Mouse (Mus musculus) myocyte (in vitro differentiated cells): ENCODE data around the gene Acoxl. TPM values are rescaled to one million over a fixed set of nuclear protein-coding genes. Genes with fewer than 3 reads are reported as not detected.

Source experiments
- H3K27me3 ChIP-seq: one replicate; pipeline ENCODE4 v1.6.1; 2011; ENCODE audit not compliant: control insufficient read depth, insufficient read depth, insufficient read length
- H3K36me3 ChIP-seq: one replicate; pipeline ENCODE4 v1.6.1; 2011; ENCODE audit not compliant: control insufficient read depth, insufficient read depth
- H3K4me2 ChIP-seq: one replicate; pipeline ENCODE4 v1.6.1; 2011; ENCODE audit warnings: low read depth, control low read depth
- H3K4me3 ChIP-seq: one replicate; pipeline ENCODE4 v1.5.1; 2011; ENCODE audit warnings: mild to moderate bottlenecking, control low read depth, moderate library complexity
- H3K79me2 ChIP-seq: one replicate; pipeline ENCODE4 v1.6.1; 2011; ENCODE audit not compliant: control insufficient read depth, insufficient read depth
- H3ac ChIP-seq: one replicate; pipeline ENCODE4 v1.6.1; 2011; ENCODE audit not compliant: control insufficient read depth, insufficient read length
- CEBPB ChIP-seq: IDR thresholded peaks from 2 replicates; pipeline ENCODE4 v1.6.1; 2011; ENCODE audit warnings: mild to moderate bottlenecking, moderate library complexity; ENCODE audit not compliant: poor library complexity, insufficient read depth, severe bottlenecking
- E2F4 ChIP-seq: IDR thresholded peaks from one replicate; pipeline ENCODE4 v1.6.1; 2011; ENCODE audit warnings: mild to moderate bottlenecking, control low read depth, moderate library complexity; ENCODE audit not compliant: insufficient read depth
- MAX ChIP-seq: IDR thresholded peaks from one replicate; pipeline ENCODE4 v1.6.1; 2011; ENCODE audit warnings: low read depth, mild to moderate bottlenecking, control low read depth
- MYOD1 ChIP-seq, 3 experiments: IDR thresholded peaks; one replicate each; pipeline ENCODE4 v1.6.1; 2011; ENCODE audit warnings: control low read depth in 2 of 3, low read depth in 2 of 3, mild to moderate bottlenecking in 2 of 3, moderate library complexity in 1 of 3; ENCODE audit not compliant: insufficient read length in 2 of 3, control insufficient read depth in 1 of 3
- MYOG ChIP-seq, 3 experiments: IDR thresholded peaks; one replicate each; pipeline ENCODE4 v1.6.1; 2011; ENCODE audit warnings: control low read depth in 2 of 3, low read depth in 2 of 3, mild to moderate bottlenecking in 2 of 3; ENCODE audit not compliant: insufficient read length in 2 of 3, control insufficient read depth in 1 of 3, insufficient read depth in 1 of 3
- POLR2A ChIP-seq: IDR thresholded peaks from one replicate; pipeline ENCODE4 v1.6.1; 2011; ENCODE audit warnings: low read depth, mild to moderate bottlenecking, control low read depth, moderate library complexity; ENCODE audit not compliant: insufficient read length
- POLR2AphosphoS2 ChIP-seq: IDR thresholded peaks from one replicate; pipeline ENCODE4 v1.6.1; 2011; ENCODE audit warnings: low read depth, control low read depth; ENCODE audit not compliant: insufficient read length
- REST ChIP-seq: IDR thresholded peaks from one replicate; pipeline ENCODE4 v1.6.1; 2011; ENCODE audit warnings: mild to moderate bottlenecking, control low read depth, moderate library complexity; ENCODE audit not compliant: insufficient read depth, insufficient read length
- SRF ChIP-seq: IDR thresholded peaks from one replicate; pipeline ENCODE4 v1.6.1; 2011; ENCODE audit warnings: low read depth; ENCODE audit not compliant: control insufficient read depth, insufficient read length
- TCF12 ChIP-seq: IDR thresholded peaks from one replicate; pipeline ENCODE4 v1.6.1; 2011; ENCODE audit warnings: mild to moderate bottlenecking, control low read depth; ENCODE audit not compliant: poor library complexity, insufficient read depth, severe bottlenecking
- TCF3 ChIP-seq: IDR thresholded peaks from one replicate; pipeline ENCODE4 v1.6.1; 2011; ENCODE audit warnings: low read depth, control low read depth; ENCODE audit not compliant: insufficient read length
- USF1 ChIP-seq: IDR thresholded peaks from one replicate; pipeline ENCODE4 v1.6.1; 2011; ENCODE audit warnings: low read depth, mild to moderate bottlenecking, control low read depth, moderate library complexity
- polyA plus RNA-seq: library from polyadenylated mRNA; unstranded; fragments of >200 nt; fragmentation: generic; extraction: Trizol; gene quantifications from one replicate; pipeline ENCODE4 v1.2.1, GENCODE M21; 2012; ENCODE audit warnings: missing spikeins

Gene Acoxl
- polyA plus RNA-seq, result 0.01 TPM

DNA sequence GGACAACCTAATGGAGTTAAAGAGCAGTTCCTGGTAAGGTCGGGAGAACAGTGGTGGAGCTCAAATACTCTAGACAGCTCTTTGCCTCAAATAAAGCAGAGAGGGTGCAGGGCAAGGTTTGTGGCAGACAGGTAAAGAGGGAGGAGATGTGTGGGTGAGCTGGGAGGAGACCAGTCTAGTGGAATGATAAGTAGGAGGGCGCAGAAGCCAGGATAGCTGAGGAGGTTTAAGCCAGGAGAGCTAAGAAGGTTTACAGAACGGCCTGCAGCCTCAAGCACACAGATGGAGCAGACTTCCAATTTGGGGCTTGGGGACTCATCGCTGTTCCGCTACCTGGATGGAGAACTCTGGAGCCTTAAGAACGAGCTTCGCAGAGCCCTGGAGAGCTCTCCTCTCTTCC is at the start of gene Acoxl:
Gene Acoxl (plus strand): TSS at position 301 of the 400 bp plus-strand sequence.
- Histone ChIP-seq H3K27me3 (peaks cover 27% of the 10 kb centered on the region), H3K36me3 (no peaks in the 10 kb centered on the region), H3K4me3 (no peak within 1 kb of the TSS), H3K79me2 (no peaks in the 10 kb centered on the region), H3K4me2 (no peak within 1 kb of the TSS), H3ac (no peak within 1 kb of the TSS)
- TF ChIP-seq POLR2AphosphoS2 (no peak), MYOD1 (IDR thresholded peaks at IDR 0.05; ENCODE audit: control insufficient read depth in 1 of 3, insufficient read length in 2 of 3, low read depth in 2 of 3) (no peak), E2F4 (no peak), USF1 (no peak), MYOG (IDR thresholded peaks at IDR 0.05; ENCODE audit: control insufficient read depth in 1 of 3, insufficient read depth in 1 of 3, insufficient read length in 2 of 3, low read depth in 2 of 3) (no peak), MAX (no peak), SRF (no peak), TCF12 (no peak), CEBPB (no peak), REST (no peak), TCF3 (no peak), POLR2A (no peak)

DNA sequence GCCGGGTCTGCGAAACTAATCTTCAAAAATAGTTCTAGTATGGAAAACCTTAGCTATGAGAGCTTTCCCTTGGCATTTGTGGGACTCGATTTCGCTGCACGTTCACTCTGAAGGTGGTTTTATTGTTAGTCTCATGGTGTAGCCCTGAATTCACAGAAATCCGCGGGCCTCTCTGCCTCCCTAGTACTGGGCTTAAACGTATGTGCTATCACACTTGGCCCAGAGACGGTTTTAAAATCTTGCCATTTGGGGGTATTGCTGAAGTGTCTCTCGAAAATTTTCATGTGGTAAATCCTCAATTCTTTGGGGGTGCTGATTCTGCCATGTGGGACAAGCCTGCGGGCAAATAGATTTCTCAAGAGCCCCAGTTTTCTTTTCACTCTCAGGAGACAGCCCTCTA is 49.5 kb upstream of the Acoxl start:
- TF ChIP-seq POLR2A, result no peak
- TF ChIP-seq MAX, result no peak
- TF ChIP-seq SRF, result no peak
- no peak for TF ChIP-seq REST
- TF ChIP-seq POLR2AphosphoS2, result no peak
- TF ChIP-seq USF1, result no peak
- TF ChIP-seq TCF12, result no peak
- no peak for TF ChIP-seq TCF3
- TF ChIP-seq CEBPB, result no peak
- TF ChIP-seq MYOD1 (IDR thresholded peaks at IDR 0.05; ENCODE audit: control insufficient read depth in 1 of 3, insufficient read length in 2 of 3, low read depth in 2 of 3), result no peak
- no peak for TF ChIP-seq MYOG (IDR thresholded peaks at IDR 0.05; ENCODE audit: control insufficient read depth in 1 of 3, insufficient read depth in 1 of 3, insufficient read length in 2 of 3, low read depth in 2 of 3)
- Histone ChIP-seq H3K79me2 (peaks cover 20% of the 10 kb centered on the region), H3ac (no peak overlapping the region), H3K4me3 (peak overlapping the region; percentile 68), H3K36me3 (no peaks in the 10 kb centered on the region), H3K27me3 (no peaks in the 10 kb centered on the region), H3K4me2 (peak overlapping the region; percentile 92)

DNA sequence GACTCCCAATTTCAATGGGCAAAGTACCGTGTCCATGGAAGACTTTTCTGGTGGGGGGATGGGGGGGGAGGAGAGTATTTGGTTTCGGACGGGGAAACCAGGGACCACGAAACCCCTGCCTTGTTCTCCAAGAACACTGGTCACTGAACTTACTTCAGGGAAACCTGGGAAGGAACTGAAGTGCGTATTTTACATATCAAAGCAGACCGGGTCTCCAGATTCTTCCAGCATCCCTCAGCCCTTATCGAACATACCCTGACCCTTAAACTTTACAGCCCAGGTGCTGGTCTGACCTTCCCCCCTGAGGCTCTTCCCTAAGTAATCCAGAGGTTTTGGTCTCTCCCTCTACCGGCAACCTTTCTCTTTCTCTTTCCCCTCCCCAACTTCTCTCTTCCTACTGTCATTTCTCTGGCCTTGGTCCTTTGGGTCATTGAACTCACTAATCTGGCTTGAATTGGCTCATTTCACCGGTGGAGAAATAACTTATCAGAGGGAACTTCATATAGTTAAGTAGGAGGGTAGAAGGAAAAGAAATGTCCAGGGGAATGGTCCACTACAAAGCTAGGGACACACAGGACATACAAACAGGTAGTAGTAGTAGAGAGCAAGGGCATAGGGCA is 48.9 kb upstream of the Acoxl start:
- Histone ChIP-seq H3ac (no peak overlapping the region), H3K79me2 (peaks cover 20% of the 10 kb centered on the region), H3K36me3 (no peaks in the 10 kb centered on the region), H3K27me3 (no peaks in the 10 kb centered on the region), H3K4me2 (peak overlapping the region; percentile 92), H3K4me3 (peak overlapping the region; percentile 68)
- TF ChIP-seq REST (no peak), POLR2AphosphoS2 (no peak), E2F4 (no peak), MYOD1 (IDR thresholded peaks at IDR 0.05; ENCODE audit: control insufficient read depth in 1 of 3, insufficient read length in 2 of 3, low read depth in 2 of 3) (no peak), MYOG (IDR thresholded peaks at IDR 0.05; ENCODE audit: control insufficient read depth in 1 of 3, insufficient read depth in 1 of 3, insufficient read length in 2 of 3, low read depth in 2 of 3) (no peak), SRF (no peak), POLR2A (no peak), USF1 (no peak), CEBPB (no peak), TCF12 (no peak), TCF3 (no peak), MAX (no peak)

DNA sequence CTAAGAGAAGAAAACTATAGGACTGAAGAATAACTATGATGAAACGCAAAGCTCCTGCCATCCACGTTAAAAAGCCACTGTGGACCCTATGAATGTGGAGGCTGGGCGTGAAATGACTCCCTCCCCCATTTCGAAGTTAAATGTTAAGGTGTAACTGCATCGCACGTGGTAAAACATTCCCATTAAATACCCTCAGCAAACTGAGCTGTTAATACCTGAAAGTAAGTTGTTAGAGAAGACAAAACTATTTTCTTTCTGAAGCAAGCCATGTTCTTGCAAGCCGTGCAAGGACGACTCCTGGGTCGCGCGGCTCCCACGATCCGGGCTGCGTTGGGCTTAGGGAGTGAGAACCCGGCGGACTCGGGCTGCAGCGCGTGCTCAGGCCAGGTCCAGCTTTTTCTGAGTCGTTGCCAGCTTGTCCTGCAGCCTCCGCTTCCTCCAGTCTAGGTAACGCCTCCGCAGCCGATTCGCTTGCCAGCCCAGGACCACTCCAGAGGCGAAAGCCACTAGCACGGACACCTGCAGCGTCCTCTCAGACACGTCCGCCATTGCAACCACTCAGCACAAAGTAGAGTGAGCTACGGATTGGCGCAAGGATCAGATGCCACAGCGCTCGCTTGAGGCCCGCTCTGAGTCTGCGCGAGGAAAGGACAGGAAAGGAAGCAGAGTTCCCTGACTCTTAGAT is 46.6 kb upstream of the Acoxl start, which contains the start of gene Mtln:
Gene Mtln (minus strand): TSS at position 570 of the 685 bp plus-strand sequence.
- Histone ChIP-seq H3K27me3 (no peaks in the 10 kb centered on the region), H3K4me2 (peak within 1 kb of the TSS; percentile 81), H3K4me3 (peak within 1 kb of the TSS; percentile 68), H3ac (peak within 1 kb of the TSS; percentile 26), H3K36me3 (no peaks in the 10 kb centered on the region), H3K79me2 (peaks cover 20% of the 10 kb centered on the region)
- peak; percentile 87 for TF ChIP-seq POLR2AphosphoS2
- TF ChIP-seq POLR2A, result peak; percentile 94
- TF ChIP-seq REST, result peak; percentile 18
- TF ChIP-seq USF1, result no peak
- TF ChIP-seq MYOG (IDR thresholded peaks at IDR 0.05; ENCODE audit: control insufficient read depth in 1 of 3, insufficient read depth in 1 of 3, insufficient read length in 2 of 3, low read depth in 2 of 3), result peak in 1 of 3 experiments; percentile 14
- no peak for TF ChIP-seq TCF12
- peak in 1 of 3 experiments; percentile 36 for TF ChIP-seq MYOD1 (IDR thresholded peaks at IDR 0.05; ENCODE audit: control insufficient read depth in 1 of 3, insufficient read length in 2 of 3, low read depth in 2 of 3)
